Mouse (Mus musculus): ENCODE measurements around the gene Slc35b4.

- TF ChIP-seq EP300 (IDR thresholded peaks at IDR 0.05; ENCODE audit: insufficient read depth, low read depth, low read length) (no peak), CTCF (IDR thresholded peaks at IDR 0.05) (no peak), POLR2A (IDR thresholded peaks at IDR 0.05; ENCODE audit: insufficient read depth, low read depth, low read length) (no peak)
Measured at GRCm38 (mm10) chr6:34149066-34149465, 27.8 kb downstream of the Slc35b4 start.
